Mouse (Mus musculus) kidney, postnatal 0 days (tissue): ENCODE data around the gene Rb1. TPM values are rescaled to one million over a fixed set of nuclear protein-coding genes. Genes with fewer than 3 reads are reported as not detected.

Source experiments
- ATAC-seq: fragments of 200-750 bp; cut with Nextera tagmentation; replicated peaks from 2 replicates; pipeline ENCODE4 v1.8.0; 2017; ENCODE audit warnings: low read depth, moderate number of reproducible peaks, moderate TSS enrichment, moderate library complexity; ENCODE audit not compliant: low FRiP score
- DNase-seq: peaks from one replicate; pipeline ENCODE4 v3.0.0-alpha.2; 2016; ENCODE audit warnings: low spot score
- H3K27ac ChIP-seq: fragments of 300-500 bp; sonication (generic); 2 replicates; pipeline ENCODE4 v1.5.1; 2014; ENCODE audit warnings: mild to moderate bottlenecking
- H3K27me3 ChIP-seq: fragments of 300-500 bp; sonication (generic); 2 replicates; pipeline ENCODE4 v1.6.1; 2014; ENCODE audit warnings: low read length, mixed read lengths; ENCODE audit not compliant: insufficient read depth
- H3K36me3 ChIP-seq: fragments of 300-500 bp; sonication (generic); 2 replicates; pipeline ENCODE4 v1.6.1; 2014; ENCODE audit warnings: low read length, mixed read lengths; ENCODE audit not compliant: insufficient read depth
- H3K4me1 ChIP-seq: fragments of 300-500 bp; sonication (generic); replicated peaks from 2 replicates; pipeline ENCODE4 v1.6.1; 2014; ENCODE audit warnings: antibody characterized with exemption, low read length, mixed read lengths; ENCODE audit not compliant: insufficient read depth
- H3K4me2 ChIP-seq: fragments of 300-500 bp; sonication (generic); 2 replicates; pipeline ENCODE4 v1.6.1; 2014; ENCODE audit warnings: mild to moderate bottlenecking, low read length, moderate library complexity, mixed read lengths
- H3K4me3 ChIP-seq: fragments of 300-500 bp; sonication (generic); replicated peaks from 2 replicates; pipeline ENCODE4 v1.5.1; 2014; ENCODE audit warnings: low read depth, low read length
- H3K9ac ChIP-seq: fragments of 300-500 bp; sonication (generic); 2 replicates; pipeline ENCODE4 v1.6.1; 2014; ENCODE audit warnings: low read depth, low read length
- H3K9me3 ChIP-seq: fragments of 300-500 bp; sonication (generic); replicated peaks from 2 replicates; pipeline ENCODE4 v1.6.1; 2016; ENCODE audit warnings: low read length, inconsistent platforms, mixed read lengths
- CTCF ChIP-seq: IDR thresholded peaks from 2 replicates; pipeline ENCODE4 v1.5.1; 2016; ENCODE audit warnings: antibody characterized with exemption, low read depth, mild to moderate bottlenecking, moderate library complexity
- WGBS: fragments of 180-500 bp; shearing (Covaris S2); extraction: QIAGEN DNeasy Blood & Tissue Kit; methylation state at CpG from one replicate; pipeline ENCODE4 v1.1.7; 2014; 5-methylcytosine and 5-hydroxymethylcytosine counted together
- polyA plus RNA-seq: library from polyadenylated mRNA; unstranded; fragments of >200 nt; fragmentation: Nextera tagmentation; extraction: Ambion mirVana; gene quantifications from 2 replicates; pipeline ENCODE4 v1.2.1, GENCODE M21; 2015

Rb1 gene
- polyA plus RNA-seq, 1 experiment from 2014 or later = 26.6 TPM

DNA sequence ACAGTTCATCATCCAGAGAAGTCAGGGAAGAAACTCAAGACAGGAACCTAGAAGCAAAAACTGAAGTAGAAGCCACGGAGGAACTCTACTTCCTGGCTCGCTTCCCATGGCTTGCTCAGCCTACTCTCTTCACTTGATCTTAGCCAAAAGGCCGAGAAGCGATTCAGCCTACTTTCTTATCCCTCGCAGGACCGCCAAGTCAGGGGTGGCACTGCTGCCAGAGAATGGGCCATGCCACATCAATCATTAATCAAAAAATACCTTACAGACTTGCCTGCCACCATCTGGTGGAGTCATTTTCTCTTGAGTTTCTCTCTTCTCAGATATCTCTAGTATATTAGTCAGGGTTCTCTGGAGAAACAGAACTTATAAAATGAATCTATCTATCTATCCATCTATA is 160.5 kb downstream of the Rb1 start:
- TF ChIP-seq CTCF = no peak
- Histone ChIP-seq H3K27me3 (no peaks in the 10 kb centered on the region), H3K9ac (no peak overlapping the region), H3K36me3 (peaks cover 28% of the 10 kb centered on the region), H3K4me2 (no peak overlapping the region), H3K4me3 (no peak overlapping the region), H3K27ac (no peak overlapping the region), H3K4me1 (no peaks in the 10 kb centered on the region), H3K9me3 (no peaks in the 10 kb centered on the region)
- ATAC-seq (no peak), DNase-seq (no peak)
- WGBS = 90% methylated on average over 6 of the region's 6 CpGs

DNA sequence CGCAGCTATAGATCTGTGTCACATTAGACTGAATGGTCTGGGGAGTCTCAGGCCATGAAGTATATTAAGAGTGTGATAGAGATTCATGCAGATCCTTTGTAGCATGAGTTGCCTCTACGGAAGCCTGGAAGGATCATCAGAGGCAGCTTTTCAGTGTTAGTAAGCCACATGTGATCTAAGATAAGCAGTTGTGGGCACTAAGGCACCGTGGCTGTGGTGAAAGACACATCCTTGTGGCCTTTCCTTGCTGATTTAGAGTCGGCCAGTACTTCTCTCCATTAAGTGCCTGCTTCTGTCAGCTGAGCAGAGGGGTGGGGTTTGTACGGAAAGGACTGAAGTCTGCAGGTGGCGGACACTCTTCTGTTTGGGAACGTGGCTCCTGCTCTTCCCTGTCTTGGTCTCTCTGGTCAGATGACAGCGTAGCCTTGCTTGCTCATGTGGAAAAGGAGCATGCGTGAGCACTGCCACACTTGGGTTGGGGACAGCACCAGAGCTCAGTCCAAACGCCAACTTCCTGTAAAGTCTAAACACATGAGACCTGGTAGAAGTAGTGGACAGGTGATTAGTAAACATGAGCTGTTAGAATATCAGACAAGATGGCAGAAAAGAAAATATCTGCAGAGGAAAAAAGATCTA is 162.1 kb downstream of the Rb1 start:
- Histone ChIP-seq H3K27me3 (no peaks in the 10 kb centered on the region), H3K4me3 (no peak overlapping the region), H3K4me1 (no peaks in the 10 kb centered on the region), H3K4me2 (no peak overlapping the region), H3K36me3 (peaks cover 28% of the 10 kb centered on the region), H3K27ac (no peak overlapping the region), H3K9ac (no peak overlapping the region), H3K9me3 (no peaks in the 10 kb centered on the region)
- 88% methylated on average over 10 of the region's 10 CpGs for WGBS
- no peak for DNase-seq
- TF ChIP-seq CTCF = no peak
- ATAC-seq = no peak

DNA sequence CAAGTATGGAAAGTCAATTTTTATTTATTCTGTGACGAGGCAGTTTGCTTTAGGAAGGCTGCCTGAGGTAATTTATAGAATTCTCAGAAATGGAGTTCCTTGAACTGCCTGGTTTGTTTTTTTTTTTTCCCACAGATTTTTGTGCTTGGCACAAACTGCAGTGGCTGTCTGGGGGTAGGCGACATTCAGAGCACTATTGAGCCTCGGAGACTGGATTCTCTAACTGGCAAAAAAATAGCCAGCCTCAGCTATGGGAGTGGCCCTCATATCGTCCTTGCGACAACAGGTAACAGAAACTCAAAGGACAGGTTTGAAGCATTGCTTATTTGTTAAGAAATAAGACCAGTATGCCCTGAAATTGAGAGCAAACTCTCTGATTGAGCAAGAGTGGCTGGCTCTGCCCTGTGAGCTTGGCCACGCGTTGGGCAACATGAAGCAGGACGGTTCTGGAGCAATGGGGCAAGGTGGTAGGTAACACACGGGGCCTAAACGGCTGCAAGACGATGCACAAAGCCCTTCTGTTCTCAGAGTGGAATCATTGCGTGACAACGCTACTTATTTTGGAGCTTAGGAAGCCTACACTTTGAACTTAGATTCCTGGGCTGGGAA is 163.3 kb downstream of the Rb1 start:
- no peaks in the 10 kb centered on the region for H3K4me1 ChIP-seq
- H3K27me3 ChIP-seq = no peaks in the 10 kb centered on the region
- no peak overlapping the region for H3K27ac ChIP-seq
- WGBS = 89% methylated on average over 13 of the region's 13 CpGs
- H3K9ac ChIP-seq = no peak overlapping the region
- TF ChIP-seq CTCF = no peak
- no peak overlapping the region for H3K4me3 ChIP-seq
- DNase-seq (no peak), ATAC-seq (no peak)
- H3K36me3 ChIP-seq = peaks cover 28% of the 10 kb centered on the region
- no peak overlapping the region for H3K4me2 ChIP-seq
- no peaks in the 10 kb centered on the region for H3K9me3 ChIP-seq

GRCm38 (mm10) chr14:73161303-73161702 is 164.3 kb downstream of the Rb1 start:
- Histone ChIP-seq H3K4me3 (no peak overlapping the region), H3K9ac (no peak overlapping the region), H3K4me2 (no peak overlapping the region), H3K36me3 (peaks cover 29% of the 10 kb centered on the region), H3K9me3 (no peaks in the 10 kb centered on the region), H3K4me1 (no peaks in the 10 kb centered on the region), H3K27ac (no peak overlapping the region), H3K27me3 (no peaks in the 10 kb centered on the region)
- DNase-seq (no peak), ATAC-seq (no peak)
- WGBS = 88% methylated on average over 4 of the region's 5 CpGs
- no peak for TF ChIP-seq CTCF

GRCm38 (mm10) chr14:73148125-73148524 is 177.5 kb downstream of the Rb1 start:
- DNase-seq = no peak
- no peak for ATAC-seq
- no peak for TF ChIP-seq CTCF
- H3K4me2 ChIP-seq = no peak overlapping the region
- H3K4me1 ChIP-seq = 0 out of 2 replicates have a peak, but pooled peaks cover 5% of the 10 kb centered on the region
- 83% methylated on average over 3 of the region's 3 CpGs for WGBS
- 0 out of 2 replicates have a peak, but pooled peaks cover 7% of the 10 kb centered on the region for H3K36me3 ChIP-seq
- H3K9ac ChIP-seq = no peak overlapping the region
- no peak overlapping the region for H3K27ac ChIP-seq
- no peaks in the 10 kb centered on the region for H3K27me3 ChIP-seq
- H3K4me3 ChIP-seq = no peak overlapping the region
- H3K9me3 ChIP-seq = no peaks in the 10 kb centered on the region

- Histone ChIP-seq H3K9me3 (no peaks in the 10 kb centered on the region), H3K4me3 (no peak overlapping the region), H3K9ac (no peak overlapping the region), H3K27ac (no peak overlapping the region), H3K4me1 (peaks cover 13% of the 10 kb centered on the region; the same call in 1 of the 2 replicates), H3K36me3 (0 out of 2 replicates have a peak, but pooled peaks cover 3% of the 10 kb centered on the region), H3K4me2 (no peak overlapping the region), H3K27me3 (no peaks in the 10 kb centered on the region)
- ATAC-seq (no peak), DNase-seq (no peak)
- TF ChIP-seq CTCF = no peak
- 76% methylated on average over 3 of the region's 3 CpGs for WGBS
Observed at GRCm38 (mm10) chr14:73146721-73147120, 178.9 kb downstream of the Rb1 start.
